ENCODE assay signal across 11 mouse cellular contexts in genomic region chr3:86689305-86689704, GRCm38 (mm10).
DNase-seq lines count a peak whose midpoint lies in the region; ATAC-seq lines count a peak whose summit lies in the region.
"Had no signal": no experiment of that assay in that cellular context is flagged by ENCODE, and none has a peak within 500 bp of the region (broad histone marks: within the 10 kb centered on the region; RNA-seq: fewer than 3 reads in every experiment).

No protein-coding gene starts in this region.

- ATAC-seq in cerebellum, adult (ENCODE audit: insufficient number of reproducible peaks, low FRiP score, low TSS enrichment): peak; percentile 65
- ATAC-seq in embryonic facial prominence, embryonic 13.5 days (ENCODE audit: insufficient number of reproducible peaks, insufficient read depth, low FRiP score, low TSS enrichment, low read depth): no peak
- peak; percentile 55 for ATAC-seq in midbrain, embryonic 12.5 days (ENCODE audit: low FRiP score, low read depth)
- ATAC-seq in forebrain, embryonic 16.5 days: no peak

- no peaks in the 10 kb centered on the region for H3K36me3 ChIP-seq in embryonic facial prominence, embryonic 13.5 days
- H3K36me3 ChIP-seq in midbrain, embryonic 12.5 days: no peaks in the 10 kb centered on the region
- H3K36me3 ChIP-seq in forebrain, embryonic 16.5 days (ENCODE audit: control insufficient read depth, insufficient read depth): no peaks in the 10 kb centered on the region
- H3K36me3 ChIP-seq: limb, embryonic 15.5 days had no signal

- peaks cover 10% of the 10 kb centered on the region; the same call in 1 of the 2 replicates for H3K4me1 ChIP-seq in embryonic facial prominence, embryonic 13.5 days
- peaks cover 10% of the 10 kb centered on the region; the same call in 1 of the 2 replicates for H3K4me1 ChIP-seq in midbrain, embryonic 12.5 days
- no peaks in the 10 kb centered on the region for H3K4me1 ChIP-seq in forebrain, embryonic 16.5 days (replicated peaks; ENCODE audit: control insufficient read depth, insufficient read depth, low read length)
- H3K4me1 ChIP-seq: limb, embryonic 15.5 days had no signal

- no peak for DNase-seq in cerebellum, postnatal 4 days (ENCODE audit: low spot score in 2 of 2)
- DNase-seq in MN1 (ENCODE audit: low spot score): peak; percentile 69
- no peak for DNase-seq in urinary bladder, adult 2 months (ENCODE audit: low spot score)
- no peak for DNase-seq in adrenal gland, adult 2 months
- DNase-seq: gastrocnemius, adult 2 months; kidney, adult 8-10 months had no signal

- no peak overlapping the region for H3K9ac ChIP-seq in embryonic facial prominence, embryonic 13.5 days
- H3K9ac ChIP-seq in midbrain, embryonic 12.5 days (replicated peaks): no peak overlapping the region
- H3K9ac ChIP-seq in forebrain, embryonic 16.5 days (replicated peaks; ENCODE audit: low read depth, low read length): no peak overlapping the region
- H3K9ac ChIP-seq: limb, embryonic 15.5 days had no signal

- peak overlapping the region; percentile 55 for H3K27ac ChIP-seq in embryonic facial prominence, embryonic 13.5 days
- 0 out of 2 replicates have a peak overlapping the region, but pooled peaks have one; percentile 22 for H3K27ac ChIP-seq in midbrain, embryonic 12.5 days (replicated peaks)
- no peak overlapping the region for H3K27ac ChIP-seq in forebrain, embryonic 16.5 days (ENCODE audit: low read length)
- H3K27ac ChIP-seq: gastrocnemius, adult 2 months; limb, embryonic 15.5 days had no signal

- H3K27me3 ChIP-seq in embryonic facial prominence, embryonic 13.5 days: no peaks in the 10 kb centered on the region
- 0 out of 2 replicates have a peak, but pooled peaks cover 4% of the 10 kb centered on the region for H3K27me3 ChIP-seq in midbrain, embryonic 12.5 days
- 0 out of 2 replicates have a peak, but pooled peaks cover 2% of the 10 kb centered on the region for H3K27me3 ChIP-seq in forebrain, embryonic 16.5 days (replicated peaks; ENCODE audit: control insufficient read depth, insufficient read depth, low read length)
- H3K27me3 ChIP-seq: limb, embryonic 15.5 days had no signal

- H3K9me3 ChIP-seq in embryonic facial prominence, embryonic 13.5 days: no peaks in the 10 kb centered on the region
- H3K9me3 ChIP-seq in midbrain, embryonic 12.5 days: no peaks in the 10 kb centered on the region
- H3K9me3 ChIP-seq in forebrain, embryonic 16.5 days (ENCODE audit: control insufficient read depth, low read length): no peaks in the 10 kb centered on the region
- H3K9me3 ChIP-seq: limb, embryonic 15.5 days had no signal

- H3K4me2 ChIP-seq in embryonic facial prominence, embryonic 13.5 days: peak overlapping the region; percentile 47
- H3K4me2 ChIP-seq in midbrain, embryonic 12.5 days (replicated peaks): peak overlapping the region; percentile 35
- H3K4me2 ChIP-seq in forebrain, embryonic 16.5 days (ENCODE audit: low read length): no peak overlapping the region
- H3K4me2 ChIP-seq: limb, embryonic 15.5 days had no signal

- no peak overlapping the region; the same call in 1 of the 2 replicates for H3K4me3 ChIP-seq in embryonic facial prominence, embryonic 13.5 days
- H3K4me3 ChIP-seq in midbrain, embryonic 12.5 days: no peak overlapping the region
- no peak overlapping the region for H3K4me3 ChIP-seq in forebrain, embryonic 16.5 days (replicated peaks; ENCODE audit: low read length)
- H3K4me3 ChIP-seq: gastrocnemius, adult 2 months; limb, embryonic 15.5 days had no signal

- WGBS in embryonic facial prominence, embryonic 13.5 days: 14% methylated on average over 7 of the region's 7 CpGs
- 5% methylated on average over 7 of the region's 7 CpGs for WGBS in midbrain, embryonic 12.5 days
- 17% methylated on average over 7 of the region's 7 CpGs for WGBS in forebrain, embryonic 16.5 days

Comparison
In these comparisons a context has a peak if more than half of its experiments do, and no peak if none do; other contexts are left out.
1. ATAC-seq: peak in cerebellum, adult (single experiment) and midbrain, embryonic 12.5 days (single experiment); none in embryonic facial prominence, embryonic 13.5 days (single experiment) and forebrain, embryonic 16.5 days (single experiment).